Mouse (Mus musculus): ENCODE data around the gene Bbip1. TPM values are rescaled to one million over a fixed set of nuclear protein-coding genes. Genes with fewer than 3 reads are reported as not detected.
A peak's percentile ranks its signal among the peaks of the same experiment; 100 is the strongest.
"Not testable (repeated sequence)": the region's sequence is repeated elsewhere in the genome, so short reads cannot be mapped to it uniquely, and the experiment has no call there.

The Bbip1 gene
- 115 and 135 TPM in 2 replicates for polyA plus RNA-seq (2015; fragmentation: Nextera tagmentation; extraction: Ambion mirVana)

DNA sequence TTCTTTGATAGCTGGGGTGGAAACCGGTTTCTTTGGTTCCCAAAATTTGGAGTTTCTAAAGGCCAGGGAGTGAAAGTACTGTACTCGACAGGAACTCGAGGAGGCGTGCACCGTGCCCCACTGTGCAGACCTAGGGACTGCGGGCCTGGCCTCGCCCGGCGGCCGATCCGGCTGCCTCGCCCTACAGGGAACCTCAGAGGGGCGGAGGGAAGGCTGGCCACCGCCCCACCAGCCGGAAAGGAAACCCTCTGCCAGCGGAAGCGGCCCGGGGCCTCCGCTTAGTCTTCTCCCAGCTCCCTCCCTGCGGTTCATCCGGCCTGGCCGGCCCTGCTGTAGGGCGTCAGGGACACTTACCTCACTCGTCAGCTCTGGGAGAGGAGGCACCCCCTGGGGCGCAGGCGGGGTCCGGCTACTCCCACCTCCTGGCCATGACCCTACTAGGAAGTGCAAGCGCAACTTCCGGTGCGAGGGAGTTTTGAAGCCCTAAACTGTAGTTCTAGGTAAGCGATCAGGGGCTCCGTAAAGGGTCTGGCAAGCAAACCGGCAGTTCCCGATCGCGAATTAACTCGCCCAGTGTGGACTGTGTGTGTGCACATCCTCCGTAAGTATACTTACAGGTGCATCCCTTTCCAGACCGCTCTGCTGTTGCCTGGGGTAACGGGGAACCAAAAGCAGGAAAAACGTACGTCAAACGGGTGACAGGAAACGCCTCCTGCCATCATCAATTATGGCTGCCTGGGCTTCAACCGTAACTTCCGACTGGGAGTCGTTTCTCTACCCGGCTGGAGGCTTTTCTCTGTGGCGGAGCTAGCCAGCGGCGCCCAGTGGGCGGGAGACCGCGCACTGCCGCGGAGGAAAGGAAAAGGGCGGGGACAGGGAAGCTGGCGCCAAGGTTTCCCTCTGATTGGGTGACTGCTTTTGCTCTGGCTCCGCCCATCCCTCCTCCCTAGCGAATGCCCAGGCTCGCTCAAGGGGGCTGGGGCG lies at the start of gene Bbip1, which contains the start of gene Shoc2:
Bbip1 (minus strand) TSS at position 826 of the 984 bp plus-strand sequence.
Shoc2 (plus strand) TSS at position 505 of the 984 bp plus-strand sequence.
- Histone ChIP-seq H3K4me3 (replicated peaks) (peak within 1 kb of the TSS; percentile 95), H3K4me2 (peak within 1 kb of the TSS; percentile 67), H3K4me1 (peaks cover 22% of the 10 kb centered on the region), H3K9ac (replicated peaks) (peak within 1 kb of the TSS; percentile 94), H3K36me3 (no peaks in the 10 kb centered on the region), H3K9me3 (replicated peaks) (no peaks in the 10 kb centered on the region), H3K27ac (replicated peaks) (peak within 1 kb of the TSS; percentile 99), H3K27me3 (replicated peaks) (no peaks in the 10 kb centered on the region)
- ATAC-seq (ENCODE audit: low FRiP score): peak; percentile 96
- WGBS: under 1% methylated on average over 60 of the region's 62 CpGs

DNA sequence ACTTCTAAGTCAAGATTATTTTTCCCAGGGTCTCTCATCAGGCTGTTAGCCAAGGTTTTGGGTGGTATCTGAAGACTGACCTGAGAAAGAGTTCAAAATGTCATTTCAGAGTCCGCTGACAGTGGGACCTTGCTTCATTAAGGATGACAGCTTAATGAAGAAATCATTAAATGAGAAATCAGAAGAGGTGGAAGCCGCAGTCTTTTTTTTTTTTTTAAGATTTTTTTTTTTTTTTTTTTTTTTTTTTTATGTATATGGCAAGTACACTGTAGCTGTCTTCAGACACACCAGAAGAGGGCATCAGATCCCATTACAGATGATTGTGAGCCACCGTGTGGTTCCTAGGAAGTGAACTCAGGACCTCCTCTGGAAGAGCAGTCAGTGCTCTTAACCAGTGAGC lies 49.4 kb upstream of the Bbip1 start:
- Histone ChIP-seq H3K4me1 (no peaks in the 10 kb centered on the region), H3K27ac (replicated peaks) (no peak overlapping the region), H3K36me3 (no peaks in the 10 kb centered on the region), H3K4me2 (no peak overlapping the region), H3K9ac (replicated peaks) (no peak overlapping the region), H3K4me3 (replicated peaks) (no peak overlapping the region), H3K9me3 (replicated peaks) (no peaks in the 10 kb centered on the region), H3K27me3 (replicated peaks) (no peaks in the 10 kb centered on the region)
- no peak for ATAC-seq (ENCODE audit: low FRiP score)
- 80% methylated on average over 3 of the region's 3 CpGs for WGBS

DNA sequence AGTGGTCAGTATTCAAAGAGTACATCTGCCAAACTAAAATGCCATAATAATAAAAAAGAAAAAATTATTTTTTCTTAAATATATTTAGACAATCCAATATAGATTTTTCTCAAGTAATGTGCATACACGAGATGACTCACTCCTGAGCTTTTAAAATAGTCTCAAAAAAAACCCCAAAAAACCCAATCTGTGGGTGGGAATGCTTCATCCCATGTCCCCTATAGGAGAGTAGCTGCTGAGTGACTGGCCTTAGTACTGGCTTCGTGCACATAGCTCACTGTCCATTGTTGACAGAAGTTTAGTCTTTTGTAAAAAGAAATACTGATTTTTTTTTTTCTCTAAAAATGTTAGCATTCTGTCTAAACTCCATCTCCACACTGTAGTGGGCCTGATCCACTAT lies 46.1 kb upstream of the Bbip1 start:
- H3K4me2 ChIP-seq: no peak overlapping the region
- H3K27me3 ChIP-seq (replicated peaks): no peaks in the 10 kb centered on the region
- no peak overlapping the region for H3K27ac ChIP-seq (replicated peaks)
- no peaks in the 10 kb centered on the region for H3K4me1 ChIP-seq
- no peak for ATAC-seq (ENCODE audit: low FRiP score)
- no peaks in the 10 kb centered on the region for H3K9me3 ChIP-seq (replicated peaks)
- 53% methylated on average over 2 of the region's 2 CpGs for WGBS
- H3K36me3 ChIP-seq: 0 out of 2 replicates have a peak, but pooled peaks cover 6% of the 10 kb centered on the region
- H3K9ac ChIP-seq (replicated peaks): no peak overlapping the region
- H3K4me3 ChIP-seq (replicated peaks): no peak overlapping the region

DNA sequence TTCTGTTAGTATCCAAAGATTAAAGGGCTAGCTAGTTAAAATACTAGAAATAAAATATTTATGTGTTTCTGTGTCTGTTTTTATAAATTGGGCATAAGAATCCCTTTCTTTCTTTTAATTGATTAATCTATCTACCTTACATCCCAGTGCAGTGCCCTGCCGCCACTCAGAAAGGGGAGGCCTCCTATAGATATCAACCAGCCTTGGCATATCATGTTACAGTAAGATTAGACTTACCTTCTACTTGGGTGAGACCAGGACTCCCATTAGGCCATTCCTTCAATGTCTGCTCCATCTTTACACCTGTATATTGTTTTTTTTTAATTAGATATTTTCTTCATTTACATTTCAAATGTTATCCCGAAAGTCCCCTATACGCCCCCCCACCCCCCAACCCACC lies 40.2 kb upstream of the Bbip1 start:
- no peaks in the 10 kb centered on the region for H3K9me3 ChIP-seq (replicated peaks)
- no peak overlapping the region for H3K4me3 ChIP-seq (replicated peaks)
- 97% methylated on average over 3 of the region's 3 CpGs for WGBS

DNA sequence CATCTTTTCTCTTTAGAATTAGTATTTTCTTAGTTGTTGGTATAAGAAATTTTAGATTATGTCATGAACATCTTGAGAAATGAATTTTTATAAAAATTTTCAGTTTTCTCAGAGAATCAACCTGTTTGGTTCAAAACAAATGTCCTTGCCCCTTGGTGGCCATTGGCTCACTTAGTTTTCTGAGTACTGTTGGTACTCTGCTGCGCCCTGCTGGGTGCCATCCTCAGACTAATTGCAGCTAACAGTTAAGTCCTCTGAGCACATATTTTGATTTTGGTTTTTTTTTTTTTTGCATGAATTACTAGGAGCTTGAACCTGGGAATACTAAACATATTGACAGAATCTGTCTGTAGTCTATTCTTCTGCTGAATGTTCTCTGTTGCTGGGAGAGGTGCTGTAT lies 38.9 kb upstream of the Bbip1 start:
- ATAC-seq (ENCODE audit: low FRiP score): no peak
- WGBS: 90% methylated on average over 1 of the region's 1 CpGs
- Histone ChIP-seq H3K4me1 (0 out of 2 replicates have a peak, but pooled peaks cover 3% of the 10 kb centered on the region), H3K9ac (replicated peaks) (no peak overlapping the region), H3K4me3 (replicated peaks) (no peak overlapping the region), H3K27me3 (replicated peaks) (no peaks in the 10 kb centered on the region), H3K9me3 (replicated peaks) (0 out of 2 replicates have a peak, but pooled peaks cover 3% of the 10 kb centered on the region), H3K27ac (replicated peaks) (no peak overlapping the region), H3K4me2 (no peak overlapping the region), H3K36me3 (0 out of 2 replicates have a peak, but pooled peaks cover 6% of the 10 kb centered on the region)

More for the DNA sequence above, 40.2 kb upstream of the Bbip1 start:
- Histone ChIP-seq H3K27ac (replicated peaks) (no peak overlapping the region), H3K27me3 (replicated peaks) (no peaks in the 10 kb centered on the region), H3K9ac (replicated peaks) (no peak overlapping the region), H3K4me2 (no peak overlapping the region), H3K36me3 (0 out of 2 replicates have a peak, but pooled peaks cover 6% of the 10 kb centered on the region), H3K4me1 (0 out of 2 replicates have a peak, but pooled peaks cover 3% of the 10 kb centered on the region)
- no peak for ATAC-seq (ENCODE audit: low FRiP score)

DNA sequence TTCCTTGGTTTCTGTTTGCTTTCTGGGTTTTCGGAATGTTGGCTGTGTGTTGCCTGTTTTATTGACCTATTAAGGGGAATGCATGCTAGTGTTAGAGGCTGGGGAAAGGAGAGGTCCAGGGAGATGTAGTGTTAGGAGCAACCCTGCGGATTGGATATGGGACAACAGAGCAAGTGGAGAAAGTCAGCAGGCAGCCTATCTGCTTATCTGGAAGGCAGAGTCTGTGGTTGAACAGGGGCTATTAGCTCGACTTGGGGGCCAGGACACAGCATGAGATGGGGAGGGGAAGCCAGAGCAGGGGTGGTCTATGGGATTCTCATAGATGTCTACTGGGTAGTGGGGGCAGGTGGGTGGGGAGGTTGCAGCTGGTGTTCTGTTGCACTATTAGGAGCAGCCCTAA lies 37.6 kb upstream of the Bbip1 start:
- ATAC-seq (ENCODE audit: low FRiP score): no peak
- no peak overlapping the region for H3K27ac ChIP-seq (replicated peaks)
- H3K4me3 ChIP-seq (replicated peaks): no peak overlapping the region
- 42% methylated on average over 3 of the region's 3 CpGs for WGBS
- no peak overlapping the region for H3K9ac ChIP-seq (replicated peaks)
- H3K4me1 ChIP-seq: 0 out of 2 replicates have a peak, but pooled peaks cover 3% of the 10 kb centered on the region
- H3K4me2 ChIP-seq: no peak overlapping the region
- H3K9me3 ChIP-seq (replicated peaks): 0 out of 2 replicates have a peak, but pooled peaks cover 5% of the 10 kb centered on the region
- no peaks in the 10 kb centered on the region for H3K27me3 ChIP-seq (replicated peaks)
- H3K36me3 ChIP-seq: peaks cover 2% of the 10 kb centered on the region; the same call in 1 of the 2 replicates

DNA sequence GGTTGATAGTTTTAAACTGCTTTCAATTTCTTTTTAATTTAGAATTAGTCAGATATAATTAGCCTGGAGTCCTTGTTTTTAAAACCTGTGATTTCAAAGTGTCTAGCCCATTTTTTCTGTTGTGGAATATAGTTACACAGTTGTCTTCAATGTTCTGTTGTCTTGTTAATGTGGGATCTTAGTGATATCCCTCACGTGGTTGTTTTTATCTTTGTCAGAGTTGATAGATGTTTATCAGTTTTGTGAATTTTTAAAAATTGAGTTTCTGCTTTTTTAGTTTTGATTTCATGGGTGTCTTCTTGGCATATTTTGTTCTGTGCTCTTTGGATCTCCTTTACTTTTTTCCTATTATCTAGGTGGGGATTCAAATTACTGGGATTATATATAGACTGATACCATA lies 29.2 kb upstream of the Bbip1 start:
- Histone ChIP-seq H3K9me3 (replicated peaks) (0 out of 2 replicates have a peak, but pooled peaks cover 5% of the 10 kb centered on the region), H3K36me3 (peaks cover 7% of the 10 kb centered on the region; the same call in 1 of the 2 replicates), H3K9ac (replicated peaks) (no peak overlapping the region), H3K4me3 (replicated peaks) (no peak overlapping the region), H3K4me1 (0 out of 2 replicates have a peak, but pooled peaks cover 4% of the 10 kb centered on the region), H3K27me3 (replicated peaks) (no peaks in the 10 kb centered on the region), H3K27ac (replicated peaks) (no peak overlapping the region), H3K4me2 (no peak overlapping the region)
- WGBS: 77% methylated on average over 1 of the region's 1 CpGs
- no peak for ATAC-seq (ENCODE audit: low FRiP score)

DNA sequence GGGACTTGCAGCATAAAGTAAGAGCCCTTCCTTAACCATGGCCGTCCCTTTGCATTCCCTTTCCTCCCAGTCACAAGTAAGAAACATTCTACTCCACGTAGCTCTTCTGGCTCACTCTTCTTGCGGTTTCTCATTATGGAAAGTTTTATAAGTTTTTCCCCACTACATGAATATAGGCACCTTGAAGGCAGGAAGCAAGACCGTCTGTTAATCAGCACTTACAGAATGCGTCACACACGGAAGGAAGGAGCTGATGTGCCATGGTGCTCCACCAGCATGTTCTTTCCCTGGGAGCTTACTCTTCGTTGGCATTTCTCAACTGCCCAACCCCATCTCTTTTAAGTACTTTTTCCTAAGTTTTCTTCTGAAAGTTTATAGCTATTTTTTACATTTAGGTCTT lies 27.5 kb upstream of the Bbip1 start:
- H3K4me1 ChIP-seq: 0 out of 2 replicates have a peak, but pooled peaks cover 4% of the 10 kb centered on the region
- no peak overlapping the region for H3K9ac ChIP-seq (replicated peaks)
- no peaks in the 10 kb centered on the region for H3K27me3 ChIP-seq (replicated peaks)
- no peak overlapping the region for H3K4me2 ChIP-seq
- peaks cover 3% of the 10 kb centered on the region; the same call in 1 of the 2 replicates for H3K36me3 ChIP-seq
- H3K4me3 ChIP-seq (replicated peaks): no peak overlapping the region
- no peaks in the 10 kb centered on the region for H3K9me3 ChIP-seq (replicated peaks)
- no peak overlapping the region for H3K27ac ChIP-seq (replicated peaks)
- no peak for ATAC-seq (ENCODE audit: low FRiP score)
- 88% methylated on average over 7 of the region's 7 CpGs for WGBS

DNA sequence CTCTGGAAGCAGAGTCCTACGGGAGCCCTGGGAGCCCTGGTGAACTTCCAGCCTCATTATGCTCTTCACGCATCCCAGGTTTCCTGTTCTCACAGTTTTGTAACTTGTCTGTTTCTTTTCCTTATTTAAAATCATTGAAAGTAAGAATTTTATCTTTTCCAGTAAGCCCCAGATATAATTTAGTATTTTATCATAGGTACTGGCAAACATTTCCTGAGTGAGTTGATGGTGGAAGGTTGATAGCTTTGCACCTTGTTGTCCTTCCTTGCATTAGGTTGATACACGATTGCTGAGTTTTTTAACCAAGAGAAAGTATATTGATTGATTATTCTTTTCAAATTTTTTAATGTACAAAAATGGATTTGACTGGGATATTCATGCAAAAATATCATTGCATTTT lies 24.8 kb upstream of the Bbip1 start:
- WGBS: 93% methylated on average over 3 of the region's 3 CpGs
- H3K4me3 ChIP-seq (replicated peaks): no peak overlapping the region
- H3K27me3 ChIP-seq (replicated peaks): no peaks in the 10 kb centered on the region
- no peak for ATAC-seq (ENCODE audit: low FRiP score)
- no peaks in the 10 kb centered on the region for H3K4me1 ChIP-seq
- H3K27ac ChIP-seq (replicated peaks): no peak overlapping the region
- no peaks in the 10 kb centered on the region for H3K9me3 ChIP-seq (replicated peaks)
- no peaks in the 10 kb centered on the region for H3K36me3 ChIP-seq
- H3K9ac ChIP-seq (replicated peaks): no peak overlapping the region
- no peak overlapping the region for H3K4me2 ChIP-seq

DNA sequence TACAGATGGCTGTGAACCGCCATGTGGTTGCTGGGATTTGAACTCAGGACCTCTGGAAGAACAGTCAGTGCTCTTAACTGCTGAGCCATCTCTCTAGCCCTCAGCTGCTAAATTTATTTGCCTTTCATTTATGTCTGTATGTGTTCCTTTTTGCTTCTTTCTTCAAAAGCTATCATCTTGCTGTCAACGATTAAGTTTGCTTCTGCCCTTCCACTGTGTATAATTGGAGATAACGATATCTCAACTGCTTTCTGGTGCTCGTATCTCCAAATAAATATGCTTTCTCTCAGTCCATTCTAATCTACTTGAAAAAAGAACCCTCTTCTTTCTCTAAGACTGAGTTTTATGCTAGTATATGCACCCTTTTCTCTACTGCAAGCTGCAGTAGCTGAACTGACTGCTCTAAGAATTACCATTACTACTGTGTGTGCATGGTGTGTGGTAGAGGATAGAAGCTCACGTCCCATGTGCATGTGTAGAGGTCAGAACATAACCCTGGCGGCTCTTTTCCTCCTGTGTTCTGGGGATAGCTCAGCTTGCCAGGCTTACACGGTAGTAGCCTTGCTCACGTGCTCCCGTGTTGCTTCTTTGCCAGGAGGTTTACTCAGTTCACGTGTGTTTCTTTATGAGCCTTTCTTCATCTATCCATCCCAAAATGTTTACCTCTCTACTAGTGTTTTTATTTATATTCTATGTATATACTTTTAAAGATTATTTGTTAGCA lies 20.6 kb upstream of the Bbip1 start:
- H3K27me3 ChIP-seq (replicated peaks): no peaks in the 10 kb centered on the region
- H3K4me1 ChIP-seq: no peaks in the 10 kb centered on the region
- WGBS: 93% methylated on average over 10 of the region's 10 CpGs
- no peaks in the 10 kb centered on the region for H3K36me3 ChIP-seq
- no peak overlapping the region for H3K4me3 ChIP-seq (replicated peaks)
- ATAC-seq (ENCODE audit: low FRiP score): no peak
- no peak overlapping the region for H3K4me2 ChIP-seq
- no peak overlapping the region for H3K9ac ChIP-seq (replicated peaks)
- no peaks in the 10 kb centered on the region for H3K9me3 ChIP-seq (replicated peaks)
- no peak overlapping the region for H3K27ac ChIP-seq (replicated peaks)

DNA sequence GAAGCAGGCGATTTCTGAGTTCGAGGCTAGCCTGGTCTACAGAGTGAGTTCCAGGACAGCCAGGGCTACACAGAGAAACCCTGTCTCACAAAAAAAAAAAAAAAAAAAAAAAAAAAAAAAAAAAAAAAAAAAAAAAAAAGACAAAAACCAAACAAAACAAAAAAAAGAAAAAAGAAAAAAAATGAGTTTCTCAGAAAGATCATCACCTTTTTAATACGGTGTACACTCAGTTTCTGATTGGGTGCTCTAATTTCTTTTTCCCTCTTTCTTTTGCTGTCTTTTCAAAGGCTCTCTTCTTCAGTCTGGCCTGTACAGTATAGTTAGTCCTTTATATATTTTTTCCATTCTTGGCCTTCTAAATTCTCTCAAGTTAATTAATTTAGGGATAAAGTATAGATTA lies 19.9 kb upstream of the Bbip1 start:
- not testable (repeated sequence) for H3K4me3 ChIP-seq (replicated peaks); H3K9me3 ChIP-seq (replicated peaks); H3K36me3 ChIP-seq; H3K27me3 ChIP-seq (replicated peaks); ATAC-seq (ENCODE audit: low FRiP score); H3K9ac ChIP-seq (replicated peaks); H3K4me1 ChIP-seq; H3K27ac ChIP-seq (replicated peaks); H3K4me2 ChIP-seq
- WGBS: 99% methylated on average over 3 of the region's 3 CpGs

All from neural tube, embryonic 15.5 days (tissue).